Mouse (Mus musculus): Measurements from ENCODE around the gene Ddx3y.

- TF ChIP-seq CTCF (IDR thresholded peaks at IDR 0.05) = no peak
- peak; percentile 67 for TF ChIP-seq POLR2A (IDR thresholded peaks at IDR 0.05; ENCODE audit: insufficient read depth, low read depth, low read length)
- TF ChIP-seq EP300 (IDR thresholded peaks at IDR 0.05; ENCODE audit: insufficient read depth, low read depth, low read length) = 0 out of 2 replicates have a peak, but pooled peaks have one; percentile 49
Observed at GRCm38 (mm10) chrY:1245426-1245863, 41.0 kb downstream of the Ddx3y start, which contains the start of gene Uty.

Data from heart, adult 2 months (tissue).